Mouse (Mus musculus): ENCODE data around the gene Chpf. TPM values are rescaled to one million over a fixed set of nuclear protein-coding genes. Genes with fewer than 3 reads are reported as not detected.
A peak's percentile ranks its signal among the peaks of the same experiment; 100 is the strongest.

The Chpf gene
- polyA plus RNA-seq, 1 experiment from 2014 or later: 29.5 TPM

DNA sequence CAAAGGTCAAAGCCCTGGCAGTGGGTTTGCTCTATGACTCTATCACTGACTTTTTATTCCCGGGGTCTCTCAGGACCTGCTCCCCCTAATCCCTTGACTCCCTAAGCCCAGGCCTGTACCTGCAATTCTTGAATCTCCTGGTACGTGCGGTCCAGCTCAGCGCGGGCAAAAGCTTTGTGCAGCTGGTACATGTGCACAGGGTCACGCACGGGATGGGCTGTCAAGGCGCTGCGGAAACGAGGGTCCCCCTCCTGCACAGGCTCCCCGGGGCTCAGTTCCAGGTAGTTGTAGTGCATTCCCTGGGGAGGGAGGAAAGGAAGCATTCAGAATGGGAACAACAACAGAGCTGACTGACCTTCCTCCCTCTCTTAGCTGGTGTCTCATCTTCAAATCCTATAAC, 2.7 kb downstream of the Chpf start:
- H3K9me3 ChIP-seq: no peaks in the 10 kb centered on the region
- H3K27me3 ChIP-seq: peaks cover 31% of the 10 kb centered on the region
- H3K27ac ChIP-seq: no peak overlapping the region
- H3K9ac ChIP-seq: no peak overlapping the region
- 94% methylated on average over 11 of the region's 11 CpGs for WGBS
- H3K4me1 ChIP-seq: peaks cover 22% of the 10 kb centered on the region
- peaks cover 26% of the 10 kb centered on the region for H3K36me3 ChIP-seq
- H3K4me3 ChIP-seq: no peak overlapping the region
- H3K4me2 ChIP-seq: no peak overlapping the region
- no peak for ATAC-seq (ENCODE audit: borderline replicate concordance, extremely low read depth, low FRiP score, low TSS enrichment)

DNA sequence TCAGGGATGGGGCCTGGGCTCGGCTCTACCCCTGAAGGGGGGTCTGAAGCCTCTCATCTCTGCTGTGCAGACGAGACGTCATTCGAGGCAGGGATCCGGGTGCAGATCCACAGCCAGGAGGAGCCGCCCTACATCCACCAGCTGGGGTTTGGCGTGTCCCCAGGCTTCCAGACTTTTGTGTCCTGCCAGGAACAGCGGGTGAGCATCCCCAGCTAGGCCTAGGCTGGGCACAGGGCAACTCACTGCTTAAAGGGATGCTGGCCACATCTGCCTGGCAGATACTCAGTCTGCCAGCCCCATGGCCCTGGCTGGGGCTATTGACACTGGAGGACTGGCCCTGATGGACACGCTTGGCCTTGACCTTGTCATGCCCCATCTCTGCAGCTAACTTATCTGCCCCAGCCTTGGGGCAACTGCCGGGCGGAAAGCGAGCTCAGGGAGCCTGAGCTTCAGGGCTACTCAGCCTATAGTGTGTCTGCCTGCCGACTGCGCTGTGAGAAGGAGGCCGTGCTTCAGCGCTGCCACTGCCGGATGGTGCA, 9.8 kb downstream of the Chpf start:
- H3K9ac ChIP-seq: no peak overlapping the region
- H3K27ac ChIP-seq: no peak overlapping the region
- 75% methylated on average over 17 of the region's 17 CpGs for WGBS
- H3K27me3 ChIP-seq: peaks cover 39% of the 10 kb centered on the region
- no peak overlapping the region for H3K4me3 ChIP-seq
- no peaks in the 10 kb centered on the region for H3K9me3 ChIP-seq
- no peak overlapping the region for H3K4me2 ChIP-seq
- no peaks in the 10 kb centered on the region for H3K4me1 ChIP-seq
- peaks cover 7% of the 10 kb centered on the region; the same call in 1 of the 2 replicates for H3K36me3 ChIP-seq
- ATAC-seq (ENCODE audit: borderline replicate concordance, extremely low read depth, low FRiP score, low TSS enrichment): no peak

- WGBS: 7% methylated on average over 14 of the region's 14 CpGs
- H3K27me3 ChIP-seq: peaks cover 39% of the 10 kb centered on the region
- H3K27ac ChIP-seq: no peak overlapping the region
- H3K4me2 ChIP-seq: no peak overlapping the region
- H3K9ac ChIP-seq: no peak overlapping the region
- no peak overlapping the region for H3K4me3 ChIP-seq
- H3K9me3 ChIP-seq: no peaks in the 10 kb centered on the region
- no peaks in the 10 kb centered on the region for H3K36me3 ChIP-seq
- no peaks in the 10 kb centered on the region for H3K4me1 ChIP-seq
- peak; percentile 70; the same call in 1 of the 2 replicates for ATAC-seq (ENCODE audit: borderline replicate concordance, extremely low read depth, low FRiP score, low TSS enrichment)
Observed at GRCm38 (mm10) chr1:75467215-75467927, 11.7 kb downstream of the Chpf start.

- H3K36me3 ChIP-seq: no peaks in the 10 kb centered on the region
- H3K4me1 ChIP-seq: peaks cover 9% of the 10 kb centered on the region
- no peak overlapping the region for H3K27ac ChIP-seq
- H3K4me2 ChIP-seq: no peak overlapping the region
- H3K27me3 ChIP-seq: peaks cover 37% of the 10 kb centered on the region
- H3K4me3 ChIP-seq: no peak overlapping the region
- no peak overlapping the region for H3K9ac ChIP-seq
- ATAC-seq (ENCODE audit: borderline replicate concordance, extremely low read depth, low FRiP score, low TSS enrichment): no peak
- WGBS: 67% methylated on average over 5 of the region's 5 CpGs
- H3K9me3 ChIP-seq: no peaks in the 10 kb centered on the region
Observed at GRCm38 (mm10) chr1:75463652-75464204, 15.4 kb downstream of the Chpf start.

- H3K27ac ChIP-seq: no peak overlapping the region
- H3K36me3 ChIP-seq: no peaks in the 10 kb centered on the region
- ATAC-seq (ENCODE audit: borderline replicate concordance, extremely low read depth, low FRiP score, low TSS enrichment): no peak
- no peak overlapping the region for H3K4me3 ChIP-seq
- H3K9ac ChIP-seq: no peak overlapping the region
- no peaks in the 10 kb centered on the region for H3K9me3 ChIP-seq
- 47% methylated on average over 1 of the region's 1 CpGs for WGBS
- peaks cover 19% of the 10 kb centered on the region for H3K4me1 ChIP-seq
- H3K27me3 ChIP-seq: peaks cover 36% of the 10 kb centered on the region
- no peak overlapping the region for H3K4me2 ChIP-seq
Observed at GRCm38 (mm10) chr1:75462636-75463035, 16.5 kb downstream of the Chpf start.

- peaks cover 22% of the 10 kb centered on the region for H3K4me1 ChIP-seq
- no peak overlapping the region for H3K27ac ChIP-seq
- ATAC-seq (ENCODE audit: borderline replicate concordance, extremely low read depth, low FRiP score, low TSS enrichment): no peak
- H3K9me3 ChIP-seq: no peaks in the 10 kb centered on the region
- WGBS: 57% methylated on average over 7 of the region's 7 CpGs
- no peak overlapping the region for H3K4me2 ChIP-seq
- H3K36me3 ChIP-seq: no peaks in the 10 kb centered on the region
- peaks cover 49% of the 10 kb centered on the region for H3K27me3 ChIP-seq
- no peak overlapping the region for H3K4me3 ChIP-seq
- H3K9ac ChIP-seq: no peak overlapping the region
Observed at GRCm38 (mm10) chr1:75460297-75460696, 18.8 kb downstream of the Chpf start.

DNA sequence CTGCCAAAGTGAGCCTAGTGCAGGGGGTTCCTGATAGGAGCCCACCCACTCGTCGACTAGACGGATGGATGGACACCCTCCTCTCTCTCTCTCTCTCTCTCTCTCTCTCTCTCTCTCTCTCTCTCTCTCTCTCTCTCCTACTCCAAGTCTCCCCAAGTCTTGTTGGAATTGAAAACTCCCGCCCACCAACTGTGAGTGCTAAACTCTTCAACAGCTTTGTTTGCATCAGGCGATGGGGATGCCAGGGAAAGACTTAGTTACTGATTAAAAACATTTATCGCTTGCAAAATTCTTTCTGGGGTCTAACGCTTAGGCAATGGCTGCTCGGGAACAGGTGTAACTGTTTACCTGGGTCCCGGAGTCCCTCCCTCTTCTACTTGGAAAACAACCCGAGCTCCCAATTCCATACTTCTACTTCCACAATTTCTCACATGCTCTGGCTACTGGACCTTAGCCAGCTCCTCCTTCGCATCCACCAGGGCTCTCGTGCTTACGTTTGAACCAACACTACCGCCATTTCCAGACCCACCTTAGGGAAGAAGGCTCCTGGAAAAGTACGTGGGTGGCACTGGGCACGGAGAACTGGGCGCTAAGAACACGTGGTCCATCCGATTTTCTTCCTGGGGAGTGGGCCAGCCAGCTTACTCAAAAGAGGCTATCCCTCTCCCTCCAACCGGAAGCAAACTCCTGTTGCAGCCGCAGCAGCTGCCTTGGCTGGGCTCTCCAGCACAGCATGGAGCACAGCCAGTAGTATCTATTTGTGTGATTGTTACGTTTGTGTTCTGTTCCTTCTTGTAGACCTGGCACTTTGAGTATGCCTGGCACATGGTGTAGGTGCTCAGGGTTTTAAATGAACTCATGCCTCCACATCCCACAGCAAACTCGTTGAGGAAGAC, 20.1 kb downstream of the Chpf start:
- Histone ChIP-seq H3K4me1 (peaks cover 22% of the 10 kb centered on the region), H3K9ac (peak overlapping the region; percentile 32; the same call in 1 of the 2 replicates), H3K4me2 (peak overlapping the region; percentile 77), H3K36me3 (no peaks in the 10 kb centered on the region), H3K9me3 (no peaks in the 10 kb centered on the region), H3K27ac (peak overlapping the region; percentile 22), H3K27me3 (peaks cover 51% of the 10 kb centered on the region), H3K4me3 (peak overlapping the region; percentile 38)
- 9% methylated on average over 23 of the region's 23 CpGs for WGBS
- no peak; the same call in 1 of the 2 replicates for ATAC-seq (ENCODE audit: borderline replicate concordance, extremely low read depth, low FRiP score, low TSS enrichment)

- Histone ChIP-seq H3K36me3 (no peaks in the 10 kb centered on the region), H3K27ac (peak overlapping the region; percentile 22; the same call in 1 of the 2 replicates)
Observed at GRCm38 (mm10) chr1:75458025-75458788, 20.9 kb downstream of the Chpf start.

GRCm38 (mm10) chr1:75457710-75458024, 21.4 kb downstream of the Chpf start:
- WGBS: 5% methylated on average over 10 of the region's 10 CpGs
- 0 out of 2 replicates have a peak, but pooled peaks have one; percentile 23 for ATAC-seq (ENCODE audit: borderline replicate concordance, extremely low read depth, low FRiP score, low TSS enrichment)
- Histone ChIP-seq H3K9me3 (no peaks in the 10 kb centered on the region), H3K4me2 (peak overlapping the region; percentile 77), H3K4me3 (no peak overlapping the region), H3K36me3 (no peaks in the 10 kb centered on the region), H3K27me3 (peaks cover 63% of the 10 kb centered on the region), H3K4me1 (peaks cover 22% of the 10 kb centered on the region), H3K9ac (no peak overlapping the region), H3K27ac (no peak overlapping the region)

More at GRCm38 (mm10) chr1:75458025-75458788, 20.9 kb downstream of the Chpf start:
- H3K4me1 ChIP-seq: peaks cover 22% of the 10 kb centered on the region
- ATAC-seq (ENCODE audit: borderline replicate concordance, extremely low read depth, low FRiP score, low TSS enrichment): peak; percentile 72
- peak overlapping the region; percentile 77 for H3K4me2 ChIP-seq
- peak overlapping the region; percentile 38 for H3K4me3 ChIP-seq
- no peaks in the 10 kb centered on the region for H3K9me3 ChIP-seq
- 4% methylated on average over 42 of the region's 42 CpGs for WGBS
- H3K27me3 ChIP-seq: peaks cover 58% of the 10 kb centered on the region
- H3K9ac ChIP-seq: peak overlapping the region; percentile 32; the same call in 1 of the 2 replicates

GRCm38 (mm10) chr1:75456746-75457564, 22.2 kb downstream of the Chpf start:
- H3K4me2 ChIP-seq: no peak overlapping the region
- no peaks in the 10 kb centered on the region for H3K36me3 ChIP-seq
- H3K4me1 ChIP-seq: peaks cover 22% of the 10 kb centered on the region
- no peak for ATAC-seq (ENCODE audit: borderline replicate concordance, extremely low read depth, low FRiP score, low TSS enrichment)
- H3K9me3 ChIP-seq: no peaks in the 10 kb centered on the region
- no peak overlapping the region for H3K27ac ChIP-seq
- WGBS: 13% methylated on average over 14 of the region's 14 CpGs
- H3K9ac ChIP-seq: no peak overlapping the region
- H3K4me3 ChIP-seq: no peak overlapping the region
- peaks cover 70% of the 10 kb centered on the region for H3K27me3 ChIP-seq

Data from lung, embryonic 15.5 days (tissue).